Mouse (Mus musculus): ENCODE data around the gene B4galt4.

GRCm38 (mm10) chr16:38768386-38768785 lies 26.3 kb downstream of the B4galt4 start:
- TF ChIP-seq CTCF (conservative IDR thresholded peaks at IDR 0.05; ENCODE audit: low read length) (no peak), POU5F1 (IDR thresholded peaks at IDR 0.05; ENCODE audit: borderline replicate concordance, low read length) (no peak)

Data from E14TG2a.4 (cell line).